Mouse (Mus musculus) embryonic facial prominence, embryonic 15.5 days (tissue): ENCODE data around the gene Tmem33. TPM values are rescaled to one million over a fixed set of nuclear protein-coding genes. Genes with fewer than 3 reads are reported as not detected.

Experiments used
- ATAC-seq: fragments of 200-750 bp; cut with Nextera tagmentation; 2 replicates; pipeline ENCODE4 v1.8.0; 2017; ENCODE audit warnings: low read depth, moderate TSS enrichment; ENCODE audit not compliant: insufficient number of reproducible peaks, low FRiP score, low TSS enrichment
- H3K27ac ChIP-seq: fragments of 300-500 bp; sonication (generic); replicated peaks from 2 replicates; pipeline ENCODE4 v1.5.1; 2015; ENCODE audit warnings: mild to moderate bottlenecking, inconsistent platforms
- H3K27me3 ChIP-seq: fragments of 300-500 bp; sonication (generic); 2 replicates; pipeline ENCODE4 v1.6.1; 2015; ENCODE audit warnings: inconsistent platforms
- H3K36me3 ChIP-seq: fragments of 300-500 bp; sonication (generic); 2 replicates; pipeline ENCODE4 v1.6.1; 2015; ENCODE audit warnings: mild to moderate bottlenecking, inconsistent platforms
- H3K4me1 ChIP-seq: fragments of 300-500 bp; sonication (generic); 2 replicates; pipeline ENCODE4 v1.6.1; 2015; ENCODE audit warnings: inconsistent platforms
- H3K4me2 ChIP-seq: fragments of 300-500 bp; sonication (generic); replicated peaks from 2 replicates; pipeline ENCODE4 v1.6.1; 2015; ENCODE audit warnings: mild to moderate bottlenecking, inconsistent platforms
- H3K4me3 ChIP-seq: fragments of 300-500 bp; sonication (generic); replicated peaks from 2 replicates; pipeline ENCODE4 v1.5.1; 2015; ENCODE audit warnings: mild to moderate bottlenecking, inconsistent platforms
- H3K9ac ChIP-seq: fragments of 300-500 bp; sonication (generic); 2 replicates; pipeline ENCODE4 v1.6.1; 2015; ENCODE audit warnings: inconsistent platforms
- H3K9me3 ChIP-seq: fragments of 300-500 bp; sonication (generic); replicated peaks from 2 replicates; pipeline ENCODE4 v1.6.1; 2016; ENCODE audit warnings: inconsistent platforms
- WGBS: fragments of 180-500 bp; shearing (Covaris S2); methylation state at CpG from one replicate; pipeline ENCODE4 v1.1.7; 2015; 5-methylcytosine and 5-hydroxymethylcytosine counted together
- polyA plus RNA-seq: library from polyadenylated mRNA; unstranded; fragments of >200 nt; fragmentation: Nextera tagmentation; extraction: Ambion mirVana; gene quantifications from 2 replicates; pipeline ENCODE4 v1.2.1, GENCODE M21; 2015

Tmem33 gene
- polyA plus RNA-seq = 76.1 and 85.2 TPM in 2 replicates

DNA sequence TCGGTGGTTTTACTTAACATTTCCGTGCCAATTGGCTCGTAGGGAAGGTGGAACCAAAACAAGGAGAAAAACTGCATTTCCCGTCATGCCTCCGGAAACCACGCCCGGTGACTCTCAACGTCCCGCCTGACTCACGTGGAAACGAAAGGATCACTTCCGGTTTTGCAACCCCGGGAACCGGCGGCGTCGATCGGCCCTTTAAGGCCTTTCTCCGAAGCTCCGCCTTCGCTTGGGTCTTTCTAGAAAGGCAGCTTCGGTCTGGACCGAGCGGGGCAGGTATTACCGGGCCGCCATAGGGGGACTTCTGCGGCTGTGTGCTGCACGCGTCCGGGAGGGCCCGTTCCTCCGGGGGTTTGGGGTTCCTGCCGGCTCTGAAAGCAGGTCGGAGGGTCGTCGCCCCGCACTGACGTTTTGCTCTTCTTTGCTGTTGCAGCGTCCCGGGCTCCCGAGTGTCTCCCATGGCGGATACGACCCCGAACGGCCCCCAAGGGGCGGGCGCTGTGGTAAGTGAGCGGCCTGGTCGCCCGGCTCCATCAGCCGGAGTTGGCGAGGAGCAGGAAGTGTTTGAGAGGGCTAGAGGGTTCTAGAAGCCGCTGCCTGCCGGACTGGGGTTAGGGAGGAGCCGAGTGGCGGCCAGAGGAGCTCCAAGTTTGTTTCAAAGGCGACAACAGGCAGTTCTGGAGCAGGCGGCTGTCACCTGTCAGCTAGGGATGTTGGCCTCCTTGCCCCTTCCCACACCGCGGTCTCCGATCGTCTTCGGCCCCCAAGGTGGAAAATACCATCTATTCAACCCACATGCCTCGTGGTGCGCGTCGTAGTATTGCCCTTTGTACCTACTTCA lies at the start of gene Tmem33:
Tmem33 (plus strand) TSS at position 35 of the 841 bp plus-strand sequence.
- peak within 1 kb of the TSS; percentile 96 for H3K4me3 ChIP-seq
- under 1% methylated on average over 67 of the region's 67 CpGs for WGBS

DNA sequence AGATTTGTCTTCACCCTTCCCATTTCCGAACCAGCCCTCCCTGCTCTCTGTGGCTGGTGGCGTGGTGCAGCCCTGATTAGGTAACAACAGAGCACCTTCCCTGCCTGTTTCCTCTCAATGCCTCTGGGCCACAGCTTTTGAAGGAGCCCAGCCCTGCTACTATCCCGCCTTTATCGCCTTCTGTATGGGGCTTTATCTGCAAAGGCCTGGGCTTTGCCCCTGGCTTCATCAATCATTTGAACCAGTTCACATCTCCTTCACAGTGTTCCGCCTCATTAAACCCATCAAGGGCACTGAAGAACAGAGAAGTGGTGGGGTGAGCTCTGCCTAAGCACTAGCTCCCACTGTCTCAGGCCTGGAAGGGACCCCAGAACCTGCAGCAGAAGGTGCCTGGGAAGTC lies 47.2 kb upstream of the Tmem33 start:
- no peak overlapping the region for H3K27ac ChIP-seq
- peaks cover 16% of the 10 kb centered on the region for H3K4me1 ChIP-seq
- no peaks in the 10 kb centered on the region for H3K9me3 ChIP-seq
- 35% methylated on average over 5 of the region's 5 CpGs for WGBS
- H3K27me3 ChIP-seq = peaks cover 75% of the 10 kb centered on the region
- H3K4me3 ChIP-seq = no peak overlapping the region
- H3K36me3 ChIP-seq = no peaks in the 10 kb centered on the region
- no peak overlapping the region for H3K4me2 ChIP-seq
- no peak overlapping the region for H3K9ac ChIP-seq
- ATAC-seq = no peak

More for the DNA sequence above, at the start of gene Tmem33:
- Histone ChIP-seq H3K4me1 (peaks cover 3% of the 10 kb centered on the region; the same call in 1 of the 2 replicates), H3K27me3 (no peaks in the 10 kb centered on the region), H3K9ac (peak within 1 kb of the TSS; percentile 83), H3K9me3 (no peaks in the 10 kb centered on the region), H3K36me3 (peaks cover 20% of the 10 kb centered on the region), H3K4me2 (peak within 1 kb of the TSS; percentile 62), H3K27ac (peak within 1 kb of the TSS; percentile 97)
- peak; percentile 90 for ATAC-seq

- Histone ChIP-seq H3K36me3 (no peaks in the 10 kb centered on the region), H3K27me3 (peaks cover 88% of the 10 kb centered on the region), H3K4me3 (peak overlapping the region; percentile 22; the same call in 1 of the 2 replicates), H3K27ac (no peak overlapping the region), H3K4me2 (peak overlapping the region; percentile 29; the same call in 1 of the 2 replicates), H3K9me3 (no peaks in the 10 kb centered on the region), H3K9ac (no peak overlapping the region), H3K4me1 (peaks cover 16% of the 10 kb centered on the region)
- ATAC-seq = no peak
- WGBS = under 1% methylated on average over 28 of the region's 28 CpGs
Measured at GRCm38 (mm10) chr5:67215121-67216030, 45.0 kb upstream of the Tmem33 start.

DNA sequence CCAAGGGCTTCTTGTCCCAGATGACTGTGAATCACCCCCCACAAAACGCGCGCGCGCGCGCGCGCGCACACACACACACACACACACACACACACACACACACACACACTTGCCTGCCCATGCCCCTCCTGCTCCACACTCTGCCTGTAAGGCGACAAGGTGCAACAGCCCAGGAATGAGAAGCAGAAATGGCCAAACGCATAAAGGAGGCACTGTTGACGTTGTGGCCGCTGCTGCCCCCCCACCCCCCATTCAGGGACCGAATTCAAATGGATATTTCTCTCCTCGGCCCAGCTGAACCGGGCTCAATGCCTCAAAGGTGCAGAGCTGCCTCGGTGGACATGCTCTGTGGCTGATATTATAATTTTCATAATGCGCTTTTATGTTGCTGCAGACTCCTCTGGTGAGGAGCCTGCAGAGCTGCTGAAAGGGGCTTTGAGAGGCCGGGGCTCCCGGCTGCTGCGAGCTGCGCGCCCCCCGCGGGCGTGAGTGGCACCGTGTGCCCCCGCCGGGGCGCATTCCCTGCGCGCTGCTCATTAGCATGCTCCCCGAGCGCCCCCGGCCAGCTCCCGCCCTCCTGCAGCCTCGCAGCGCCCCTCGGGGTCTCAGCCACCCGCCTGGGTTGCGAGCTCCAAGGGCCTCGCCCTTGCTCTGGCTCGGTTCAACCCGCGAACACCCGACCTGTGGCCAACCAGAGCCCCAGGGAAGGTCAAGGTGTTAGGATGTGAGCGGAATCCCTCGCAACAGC lies 44.2 kb upstream of the Tmem33 start:
- no peaks in the 10 kb centered on the region for H3K36me3 ChIP-seq
- WGBS = under 1% methylated on average over 48 of the region's 49 CpGs

DNA sequence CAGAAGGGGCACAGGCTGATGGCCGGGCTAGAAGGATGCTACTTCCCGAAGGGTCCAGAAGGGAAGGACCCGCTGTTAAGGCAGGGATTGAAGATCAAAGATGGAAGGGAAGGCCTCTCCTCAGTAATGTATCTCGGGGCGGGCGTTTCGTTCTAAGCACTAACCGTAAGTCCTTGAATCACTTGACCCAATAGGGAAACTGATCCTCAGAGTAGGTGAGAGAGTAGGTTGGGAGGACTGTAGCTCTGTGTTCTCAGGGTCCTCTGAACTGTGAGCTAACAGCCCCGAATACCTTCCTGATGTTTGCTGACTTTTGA lies 43.6 kb upstream of the Tmem33 start:
- Histone ChIP-seq H3K4me2 (peak overlapping the region; percentile 29; the same call in 1 of the 2 replicates), H3K9me3 (no peaks in the 10 kb centered on the region), H3K36me3 (no peaks in the 10 kb centered on the region), H3K27ac (no peak overlapping the region), H3K9ac (no peak overlapping the region), H3K4me3 (no peak overlapping the region), H3K27me3 (peaks cover 91% of the 10 kb centered on the region), H3K4me1 (peaks cover 16% of the 10 kb centered on the region)
- no peak for ATAC-seq
- 2% methylated on average over 9 of the region's 9 CpGs for WGBS

More for the DNA sequence above, 44.2 kb upstream of the Tmem33 start:
- H3K9ac ChIP-seq = no peak overlapping the region
- H3K4me1 ChIP-seq = peaks cover 16% of the 10 kb centered on the region
- H3K4me2 ChIP-seq = peak overlapping the region; percentile 29
- H3K4me3 ChIP-seq = peak overlapping the region; percentile 22
- peaks cover 90% of the 10 kb centered on the region for H3K27me3 ChIP-seq
- H3K27ac ChIP-seq = no peak overlapping the region
- H3K9me3 ChIP-seq = no peaks in the 10 kb centered on the region
- no peak for ATAC-seq

DNA sequence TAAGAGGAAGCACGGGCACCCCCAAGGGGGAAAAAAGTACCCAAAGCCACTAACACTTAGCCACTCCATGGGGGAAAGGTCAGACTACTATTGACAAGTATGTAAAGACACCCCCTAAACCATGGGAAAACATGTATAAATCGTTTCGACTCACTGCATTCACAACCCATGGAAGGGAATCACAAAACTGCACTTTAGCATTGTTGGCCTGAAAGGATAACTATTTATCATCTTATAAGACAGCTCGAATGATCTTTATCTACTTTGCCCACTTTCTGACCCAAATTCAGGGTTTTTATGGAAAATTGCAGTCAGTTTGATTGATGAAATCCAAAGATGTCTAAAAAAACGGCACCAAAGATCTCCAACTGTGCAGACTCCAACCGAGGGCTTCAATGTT lies 38.5 kb upstream of the Tmem33 start:
- Histone ChIP-seq H3K4me2 (no peak overlapping the region), H3K9ac (no peak overlapping the region), H3K27me3 (peaks cover 91% of the 10 kb centered on the region), H3K9me3 (no peaks in the 10 kb centered on the region), H3K27ac (no peak overlapping the region), H3K4me3 (0 out of 2 replicates have a peak overlapping the region, but pooled peaks have one; percentile 26), H3K36me3 (no peaks in the 10 kb centered on the region), H3K4me1 (peaks cover 5% of the 10 kb centered on the region; the same call in 1 of the 2 replicates)
- no peak for ATAC-seq
- WGBS = 6% methylated on average over 6 of the region's 6 CpGs

- peaks cover 95% of the 10 kb centered on the region for H3K27me3 ChIP-seq
- under 1% methylated on average over 44 of the region's 44 CpGs for WGBS
- no peak for ATAC-seq
Measured at GRCm38 (mm10) chr5:67222440-67223390, 37.6 kb upstream of the Tmem33 start.

GRCm38 (mm10) chr5:67223391-67224121 lies 36.8 kb upstream of the Tmem33 start:
- Histone ChIP-seq H3K9me3 (no peaks in the 10 kb centered on the region), H3K36me3 (no peaks in the 10 kb centered on the region), H3K4me3 (no peak overlapping the region), H3K9ac (no peak overlapping the region), H3K27me3 (peaks cover 95% of the 10 kb centered on the region), H3K27ac (no peak overlapping the region), H3K4me1 (peaks cover 8% of the 10 kb centered on the region; the same call in 1 of the 2 replicates), H3K4me2 (no peak overlapping the region)
- no peak for ATAC-seq
- 4% methylated on average over 15 of the region's 15 CpGs for WGBS

More at GRCm38 (mm10) chr5:67222440-67223390, 37.6 kb upstream of the Tmem33 start:
- H3K9me3 ChIP-seq = no peaks in the 10 kb centered on the region
- peak overlapping the region; percentile 45 for H3K4me2 ChIP-seq
- peaks cover 5% of the 10 kb centered on the region; the same call in 1 of the 2 replicates for H3K4me1 ChIP-seq
- no peak overlapping the region for H3K9ac ChIP-seq
- H3K27ac ChIP-seq = no peak overlapping the region
- no peaks in the 10 kb centered on the region for H3K36me3 ChIP-seq
- H3K4me3 ChIP-seq = peak overlapping the region; percentile 26

DNA sequence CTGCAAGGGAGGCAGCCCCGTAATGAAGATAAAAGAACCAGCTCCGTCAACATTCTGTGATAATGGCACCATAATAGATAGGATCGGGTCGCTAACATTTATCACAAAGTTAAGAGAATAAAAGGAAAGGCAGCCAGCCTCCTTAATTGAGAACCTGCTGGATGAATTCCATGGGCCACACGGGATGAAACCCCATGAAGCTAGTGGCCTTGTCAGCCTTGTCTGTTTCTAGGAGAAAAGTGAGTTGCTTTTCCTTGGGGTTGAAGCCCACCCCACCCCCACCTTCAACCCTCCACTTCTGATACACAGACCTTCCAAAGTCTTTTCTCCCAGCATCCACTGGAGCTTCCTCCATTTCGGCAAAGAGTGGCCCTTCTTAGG lies 36.3 kb upstream of the Tmem33 start:
- no peak overlapping the region for H3K9ac ChIP-seq

More for the DNA sequence above, 36.3 kb upstream of the Tmem33 start:
- peaks cover 95% of the 10 kb centered on the region for H3K27me3 ChIP-seq
- H3K27ac ChIP-seq = no peak overlapping the region
- peaks cover 8% of the 10 kb centered on the region; the same call in 1 of the 2 replicates for H3K4me1 ChIP-seq
- H3K4me2 ChIP-seq = no peak overlapping the region
- WGBS = 11% methylated on average over 6 of the region's 6 CpGs
- H3K9me3 ChIP-seq = no peaks in the 10 kb centered on the region
- no peak for ATAC-seq
- H3K4me3 ChIP-seq = no peak overlapping the region
- no peaks in the 10 kb centered on the region for H3K36me3 ChIP-seq
